Mouse (Mus musculus): ENCODE results near the gene Exosc2. TPM values are rescaled to one million over a fixed set of nuclear protein-coding genes. Genes with fewer than 3 reads are reported as not detected.
A peak's percentile ranks its signal among the peaks of the same experiment; 100 is the strongest.

Gene Exosc2
- polyA plus RNA-seq, 1 experiment from 2014 or later = 113 TPM

GRCm38 (mm10) chr2:31688074-31688925, 17.8 kb downstream of the Exosc2 start, which contains the start of gene Abl1:
Abl1 (plus strand) TSS chr2:31688376.
- Histone ChIP-seq H3K4me1 (peaks cover 26% of the 10 kb centered on the region), H3K27me3 (ENCODE audit: low read depth, poor library complexity, severe bottlenecking) (no peaks in the 10 kb centered on the region), H3K4me3 (peak within 1 kb of the TSS; percentile 76), H3K36me3 (peaks cover 16% of the 10 kb centered on the region), H3K27ac (peak within 1 kb of the TSS; percentile 97), H3K9me3 (replicated peaks) (no peaks in the 10 kb centered on the region)
- DNase-seq (ENCODE audit: low spot score) = peak; percentile 95
- under 1% methylated on average over 64 of the region's 64 CpGs for WGBS

DNA sequence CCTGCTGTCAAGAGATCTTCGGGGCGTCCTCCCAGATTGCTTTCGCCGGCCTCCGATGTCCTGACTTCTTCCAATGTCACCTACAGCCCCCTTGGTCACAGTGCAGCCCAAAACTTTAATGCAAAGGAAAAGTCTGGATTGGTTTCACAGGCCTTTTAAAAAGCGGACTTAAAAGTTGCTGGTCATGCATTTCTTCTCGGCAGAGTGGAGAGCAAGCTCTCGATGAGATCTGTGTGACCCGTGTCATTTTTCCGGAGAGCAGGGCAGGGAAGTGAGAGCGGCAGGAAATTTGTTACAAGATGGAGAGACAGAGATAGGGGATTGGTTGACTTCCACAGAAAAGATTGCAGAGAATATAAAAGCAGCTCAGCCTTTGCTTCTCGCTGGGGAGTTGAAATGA, 18.5 kb downstream of the Exosc2 start:
- DNase-seq (ENCODE audit: low spot score) = no peak
- Histone ChIP-seq H3K9me3 (replicated peaks) (no peaks in the 10 kb centered on the region), H3K27me3 (ENCODE audit: low read depth, poor library complexity, severe bottlenecking) (no peaks in the 10 kb centered on the region), H3K4me1 (peaks cover 26% of the 10 kb centered on the region), H3K36me3 (peaks cover 18% of the 10 kb centered on the region), H3K4me3 (peak overlapping the region; percentile 76), H3K27ac (peak overlapping the region; percentile 97)
- WGBS = under 1% methylated on average over 12 of the region's 12 CpGs

GRCm38 (mm10) chr2:31690063-31690462, 19.5 kb downstream of the Exosc2 start:
- no peak for DNase-seq (ENCODE audit: low spot score)
- no peak overlapping the region for H3K27ac ChIP-seq
- 49% methylated on average over 3 of the region's 3 CpGs for WGBS
- H3K36me3 ChIP-seq = peaks cover 28% of the 10 kb centered on the region
- no peaks in the 10 kb centered on the region for H3K9me3 ChIP-seq (replicated peaks)
- H3K4me1 ChIP-seq = peaks cover 26% of the 10 kb centered on the region
- H3K4me3 ChIP-seq = peak overlapping the region; percentile 76
- no peaks in the 10 kb centered on the region for H3K27me3 ChIP-seq (ENCODE audit: low read depth, poor library complexity, severe bottlenecking)

DNA sequence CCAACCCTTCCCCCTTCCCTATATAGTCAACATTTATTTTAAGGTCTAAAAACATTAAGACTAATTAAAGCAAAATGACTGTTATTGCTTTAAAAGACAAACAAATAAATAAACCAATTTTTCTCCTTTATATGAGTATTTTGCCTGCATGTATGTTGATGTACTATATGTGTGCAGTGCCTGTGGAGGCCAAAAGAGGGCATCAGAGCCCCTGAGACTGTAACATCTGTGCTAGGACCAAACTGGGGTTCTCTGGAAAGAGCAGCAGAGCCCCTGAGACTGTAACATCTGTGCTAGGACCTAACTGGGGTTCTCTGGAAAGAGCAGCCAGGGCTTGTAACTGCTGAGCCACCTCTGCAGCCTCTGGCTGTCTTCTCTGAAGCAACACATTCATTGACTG, 27.7 kb downstream of the Exosc2 start:
- Histone ChIP-seq H3K4me3 (no peak overlapping the region), H3K4me1 (no peaks in the 10 kb centered on the region), H3K27ac (no peak overlapping the region), H3K27me3 (ENCODE audit: low read depth, poor library complexity, severe bottlenecking) (no peaks in the 10 kb centered on the region), H3K36me3 (peaks cover 67% of the 10 kb centered on the region), H3K9me3 (replicated peaks) (no peaks in the 10 kb centered on the region)
- no peak for DNase-seq (ENCODE audit: low spot score)

GRCm38 (mm10) chr2:31700545-31701446, 30.3 kb downstream of the Exosc2 start:
- WGBS = 64% methylated on average over 7 of the region's 7 CpGs
- no peaks in the 10 kb centered on the region for H3K4me1 ChIP-seq
- no peak overlapping the region for H3K27ac ChIP-seq
- peaks cover 54% of the 10 kb centered on the region for H3K36me3 ChIP-seq
- H3K9me3 ChIP-seq (replicated peaks) = no peaks in the 10 kb centered on the region
- DNase-seq (ENCODE audit: low spot score) = peak; percentile 44
- H3K27me3 ChIP-seq (ENCODE audit: low read depth, poor library complexity, severe bottlenecking) = no peaks in the 10 kb centered on the region
- no peak overlapping the region for H3K4me3 ChIP-seq

- H3K9me3 ChIP-seq (replicated peaks) = no peaks in the 10 kb centered on the region
- no peaks in the 10 kb centered on the region for H3K27me3 ChIP-seq (ENCODE audit: low read depth, poor library complexity, severe bottlenecking)
- H3K36me3 ChIP-seq = peaks cover 47% of the 10 kb centered on the region
- no peaks in the 10 kb centered on the region for H3K4me1 ChIP-seq
- H3K27ac ChIP-seq = no peak overlapping the region
- H3K4me3 ChIP-seq = no peak overlapping the region
- no peak for DNase-seq (ENCODE audit: low spot score)
Observed at GRCm38 (mm10) chr2:31703226-31703625, 32.7 kb downstream of the Exosc2 start.

GRCm38 (mm10) chr2:31705914-31706313, 35.4 kb downstream of the Exosc2 start:
- Histone ChIP-seq H3K27me3 (ENCODE audit: low read depth, poor library complexity, severe bottlenecking) (no peaks in the 10 kb centered on the region), H3K27ac (no peak overlapping the region), H3K36me3 (peaks cover 32% of the 10 kb centered on the region), H3K4me3 (no peak overlapping the region), H3K4me1 (no peaks in the 10 kb centered on the region), H3K9me3 (replicated peaks) (no peaks in the 10 kb centered on the region)
- no peak for DNase-seq (ENCODE audit: low spot score)

DNA sequence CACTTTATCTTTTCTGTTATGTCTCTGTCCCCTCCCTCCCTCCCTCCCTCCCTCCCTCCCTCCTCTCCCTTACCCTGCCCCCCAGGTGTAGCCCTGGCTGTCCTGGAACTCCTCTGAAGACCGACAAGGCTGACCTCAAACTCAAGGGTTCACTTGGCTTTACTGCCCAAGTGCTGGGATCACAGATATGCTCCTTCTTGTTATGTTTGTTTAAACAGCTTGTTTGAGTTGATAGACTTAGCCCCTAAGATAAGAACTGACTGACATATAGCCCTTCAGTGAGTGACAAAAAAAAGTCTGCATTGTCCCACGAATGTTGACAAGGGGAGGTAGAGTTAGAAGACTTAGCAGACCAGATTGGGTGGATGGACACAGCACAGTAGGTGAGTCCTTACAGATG, 36.0 kb downstream of the Exosc2 start:
- Histone ChIP-seq H3K27me3 (ENCODE audit: low read depth, poor library complexity, severe bottlenecking) (no peaks in the 10 kb centered on the region), H3K4me3 (no peak overlapping the region), H3K27ac (no peak overlapping the region), H3K36me3 (peaks cover 35% of the 10 kb centered on the region), H3K4me1 (no peaks in the 10 kb centered on the region), H3K9me3 (replicated peaks) (no peaks in the 10 kb centered on the region)
- no peak for DNase-seq (ENCODE audit: low spot score)
- 65% methylated on average over 2 of the region's 2 CpGs for WGBS

- WGBS = 85% methylated on average over 2 of the region's 2 CpGs
- Histone ChIP-seq H3K4me3 (no peak overlapping the region), H3K27me3 (ENCODE audit: low read depth, poor library complexity, severe bottlenecking) (no peaks in the 10 kb centered on the region), H3K9me3 (replicated peaks) (no peaks in the 10 kb centered on the region), H3K36me3 (peaks cover 26% of the 10 kb centered on the region), H3K4me1 (no peaks in the 10 kb centered on the region), H3K27ac (no peak overlapping the region)
- no peak for DNase-seq (ENCODE audit: low spot score)
Observed at GRCm38 (mm10) chr2:31712716-31713115, 42.2 kb downstream of the Exosc2 start.

GRCm38 (mm10) chr2:31713813-31714212, 43.3 kb downstream of the Exosc2 start:
- H3K4me1 ChIP-seq = no peaks in the 10 kb centered on the region
- DNase-seq (ENCODE audit: low spot score) = no peak
- H3K27me3 ChIP-seq (ENCODE audit: low read depth, poor library complexity, severe bottlenecking) = no peaks in the 10 kb centered on the region
- no peak overlapping the region for H3K4me3 ChIP-seq
- H3K36me3 ChIP-seq = peaks cover 20% of the 10 kb centered on the region
- WGBS = 84% methylated on average over 3 of the region's 3 CpGs
- no peak overlapping the region for H3K27ac ChIP-seq
- H3K9me3 ChIP-seq (replicated peaks) = no peaks in the 10 kb centered on the region

GRCm38 (mm10) chr2:31714780-31715179, 44.3 kb downstream of the Exosc2 start:
- no peak for DNase-seq (ENCODE audit: low spot score)
- 94% methylated on average over 4 of the region's 4 CpGs for WGBS
- Histone ChIP-seq H3K9me3 (replicated peaks) (no peaks in the 10 kb centered on the region), H3K27ac (no peak overlapping the region), H3K4me1 (no peaks in the 10 kb centered on the region), H3K4me3 (no peak overlapping the region), H3K36me3 (peaks cover 20% of the 10 kb centered on the region), H3K27me3 (ENCODE audit: low read depth, poor library complexity, severe bottlenecking) (no peaks in the 10 kb centered on the region)

GRCm38 (mm10) chr2:31715985-31716384, 45.5 kb downstream of the Exosc2 start:
- DNase-seq (ENCODE audit: low spot score) = no peak
- H3K4me3 ChIP-seq = no peak overlapping the region
- H3K4me1 ChIP-seq = no peaks in the 10 kb centered on the region
- H3K27me3 ChIP-seq (ENCODE audit: low read depth, poor library complexity, severe bottlenecking) = no peaks in the 10 kb centered on the region
- H3K27ac ChIP-seq = no peak overlapping the region
- WGBS = 94% methylated on average over 7 of the region's 7 CpGs
- H3K36me3 ChIP-seq = peaks cover 19% of the 10 kb centered on the region
- H3K9me3 ChIP-seq (replicated peaks) = no peaks in the 10 kb centered on the region
